Mouse (Mus musculus) G1E (cell line): Measurements from ENCODE around the gene Foxj2. TPM values are rescaled to one million over a fixed set of nuclear protein-coding genes. Genes with fewer than 3 reads are reported as not detected.

Source experiments
- ATAC-seq: 2 replicates; pipeline ENCODE4 v1.8.0; 2016; ENCODE audit warnings: mild to moderate bottlenecking; ENCODE audit not compliant: insufficient number of reproducible peaks, poor library complexity, low FRiP score, severe bottlenecking; ENCODE audit errors: extremely low read depth
- DNase-seq: peaks from one replicate; pipeline ENCODE4 v3.0.0; 2012; ENCODE audit warnings: low spot score
- H3K27me3 ChIP-seq: 2 replicates; pipeline ENCODE4 v1.6.1; 2012; ENCODE audit warnings: mild to moderate bottlenecking, low read length, inconsistent platforms; ENCODE audit not compliant: insufficient read depth
- H3K36me3 ChIP-seq: replicated peaks from 2 replicates; pipeline ENCODE3; 2012; ENCODE audit warnings: mild to moderate bottlenecking, inconsistent platforms
- H3K4me1 ChIP-seq: 2 replicates; pipeline ENCODE4 v1.6.1; 2012; ENCODE audit warnings: low read depth, low read length, inconsistent platforms, mixed read lengths; ENCODE audit not compliant: insufficient read depth
- H3K4me3 ChIP-seq: 2 replicates; pipeline ENCODE4 v1.5.1; 2012; ENCODE audit warnings: low read depth, mild to moderate bottlenecking, inconsistent platforms, low read length, moderate library complexity, mixed read lengths
- H3K9me3 ChIP-seq: replicated peaks from 2 replicates; pipeline ENCODE4 v1.6.1; 2012; ENCODE audit warnings: inconsistent platforms
- CTCF ChIP-seq: IDR thresholded peaks from 2 replicates; pipeline ENCODE4 v1.5.1; 2012; ENCODE audit warnings: low read depth, low read length, inconsistent platforms, mixed read lengths
- GATA1 ChIP-seq: IDR thresholded peaks from 2 replicates; pipeline ENCODE4 v1.6.1; 2012; ENCODE audit warnings: borderline replicate concordance, low read length, inconsistent platforms, mixed read lengths
- GATA2 ChIP-seq: IDR thresholded peaks from 2 replicates; pipeline ENCODE4 v1.6.1; 2012; ENCODE audit warnings: low read depth, low read length, inconsistent platforms, borderline replicate concordance
- POLR2AphosphoS5 ChIP-seq: IDR thresholded peaks from 2 replicates; pipeline ENCODE4 v1.6.1; 2012; ENCODE audit warnings: low read depth, low read length, inconsistent platforms; ENCODE audit not compliant: insufficient replicate concordance
- TAL1 ChIP-seq: conservative IDR thresholded peaks from 2 replicates; pipeline ENCODE4 v1.6.1; 2012; ENCODE audit warnings: low read depth, low read length, inconsistent platforms, mixed read lengths
- polyA plus RNA-seq: library from polyadenylated mRNA; stranded (reverse); fragments of >175 nt; gene quantifications from 2 replicates; pipeline ENCODE4 v1.2.3, GENCODE M21; 2012
- total RNA-seq, 2 experiments: library from RNA; stranded (forward) in 1 of 2; stranded (reverse) in 1 of 2; fragments of 200-1000 nt in 1 of 2; fragments of >200 nt in 1 of 2; fragmentation: Nextera tagmentation in 1 of 2; gene quantifications; 2 replicates each; pipeline ENCODE4 v1.2.3; 2014 to 2017

Foxj2 gene
- total and polyA plus RNA-seq, 3 experiments, result 3.9 to 27.8 (median 18.6) TPM

DNA sequence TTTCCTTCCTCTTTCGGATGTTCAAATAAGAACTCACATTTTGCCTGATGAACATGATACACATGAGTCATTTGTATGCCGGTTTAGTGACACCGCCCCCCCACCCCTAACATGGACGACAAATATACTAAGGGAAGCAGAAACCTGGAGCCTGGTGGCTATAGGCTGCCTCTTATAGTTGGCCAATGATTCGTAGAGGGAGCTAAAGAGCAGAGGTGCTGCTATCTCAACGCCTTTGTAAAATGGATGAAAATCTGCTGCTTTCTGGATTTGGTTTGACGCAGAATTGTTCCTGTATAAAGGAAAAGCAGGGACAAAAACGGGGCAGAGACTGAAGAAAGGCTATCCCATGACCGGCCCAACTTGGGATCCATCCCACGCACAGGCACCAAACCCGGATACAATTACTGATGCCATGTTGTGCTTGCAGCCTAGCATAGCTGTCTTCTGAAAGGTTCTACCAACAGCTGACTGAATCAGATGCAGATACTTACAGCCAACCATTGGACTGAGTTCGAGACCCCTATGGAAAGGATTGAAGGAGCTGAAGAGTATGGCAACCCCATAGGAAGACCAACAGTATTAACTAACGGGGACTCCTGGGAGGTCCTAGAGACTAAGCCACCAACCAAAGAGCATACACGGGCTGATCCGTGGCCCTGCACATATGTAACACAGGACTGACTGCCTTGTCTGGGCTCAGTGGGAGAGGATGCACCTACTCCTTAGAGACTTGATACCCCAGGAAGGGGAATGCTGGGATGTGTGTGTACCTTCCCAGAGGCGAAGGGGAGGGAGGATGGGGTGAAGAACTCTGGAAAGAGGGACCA, 7.7 kb upstream of the Foxj2 start:
- DNase-seq (peak; percentile 62), ATAC-seq (0 out of 2 replicates have a peak, but pooled peaks have one; percentile 10)
- TF ChIP-seq POLR2AphosphoS5 (0 out of 2 replicates have a peak, but pooled peaks have one; percentile 38), GATA1 (no peak)
- no peaks in the 10 kb centered on the region for H3K9me3 ChIP-seq
- no peaks in the 10 kb centered on the region for H3K27me3 ChIP-seq
- H3K4me3 ChIP-seq, result peak overlapping the region; percentile 75; the same call in 1 of the 2 replicates
- H3K4me1 ChIP-seq, result peaks cover 24% of the 10 kb centered on the region
- H3K36me3 ChIP-seq, result no peaks in the 10 kb centered on the region

DNA sequence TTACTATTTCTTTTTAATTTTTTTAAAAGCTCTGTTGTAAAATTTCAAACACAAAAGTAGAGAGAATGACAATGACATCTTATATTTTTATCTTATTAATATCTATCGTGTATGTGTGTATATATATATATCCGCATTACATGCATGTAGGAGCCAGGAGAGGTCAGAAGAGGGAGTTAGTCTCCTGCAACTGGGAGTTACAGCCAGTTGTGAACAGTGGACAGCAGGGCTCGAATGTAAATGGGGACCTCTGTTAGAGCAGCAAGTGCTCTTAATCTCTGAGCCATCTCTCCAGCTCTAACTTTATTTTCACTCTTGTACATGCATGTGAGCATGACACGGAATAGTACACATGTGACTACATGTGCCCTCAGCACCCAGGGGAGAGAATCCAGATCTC, 7.0 kb upstream of the Foxj2 start:
- Histone ChIP-seq H3K9me3 (no peaks in the 10 kb centered on the region), H3K36me3 (peaks cover 3% of the 10 kb centered on the region), H3K27me3 (no peaks in the 10 kb centered on the region), H3K4me1 (peaks cover 24% of the 10 kb centered on the region), H3K4me3 (no peak overlapping the region)
- ATAC-seq, result no peak
- DNase-seq, result no peak
- TF ChIP-seq POLR2AphosphoS5 (no peak), GATA2 (no peak), TAL1 (no peak), CTCF (no peak), GATA1 (no peak)

DNA sequence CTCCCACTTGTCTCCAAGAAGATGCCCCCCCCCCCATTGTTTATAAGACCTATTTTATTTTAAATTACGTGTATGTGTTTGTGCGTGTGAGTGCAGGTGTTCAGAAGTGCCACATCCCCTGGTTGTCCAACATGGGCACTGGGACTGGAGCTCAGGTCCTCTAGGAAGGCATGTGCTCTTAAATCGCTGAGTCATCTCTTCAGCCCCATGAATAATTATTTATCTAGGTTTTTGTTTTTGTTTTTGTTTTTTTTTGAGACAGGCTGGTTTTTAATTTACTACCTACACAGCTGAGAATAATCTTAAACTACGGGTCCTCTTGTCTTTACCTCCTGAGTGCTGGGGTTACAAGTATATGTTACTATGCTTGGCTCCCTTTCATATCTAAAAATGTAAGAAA, 6.1 kb upstream of the Foxj2 start:
- Histone ChIP-seq H3K4me1 (peaks cover 27% of the 10 kb centered on the region), H3K4me3 (no peak overlapping the region), H3K9me3 (no peaks in the 10 kb centered on the region), H3K36me3 (peaks cover 3% of the 10 kb centered on the region), H3K27me3 (no peaks in the 10 kb centered on the region)
- no peak for ATAC-seq
- TF ChIP-seq CTCF, result no peak
- no peak for TF ChIP-seq TAL1
- TF ChIP-seq GATA2, result no peak
- no peak for TF ChIP-seq POLR2AphosphoS5
- TF ChIP-seq GATA1, result no peak
- DNase-seq, result no peak

DNA sequence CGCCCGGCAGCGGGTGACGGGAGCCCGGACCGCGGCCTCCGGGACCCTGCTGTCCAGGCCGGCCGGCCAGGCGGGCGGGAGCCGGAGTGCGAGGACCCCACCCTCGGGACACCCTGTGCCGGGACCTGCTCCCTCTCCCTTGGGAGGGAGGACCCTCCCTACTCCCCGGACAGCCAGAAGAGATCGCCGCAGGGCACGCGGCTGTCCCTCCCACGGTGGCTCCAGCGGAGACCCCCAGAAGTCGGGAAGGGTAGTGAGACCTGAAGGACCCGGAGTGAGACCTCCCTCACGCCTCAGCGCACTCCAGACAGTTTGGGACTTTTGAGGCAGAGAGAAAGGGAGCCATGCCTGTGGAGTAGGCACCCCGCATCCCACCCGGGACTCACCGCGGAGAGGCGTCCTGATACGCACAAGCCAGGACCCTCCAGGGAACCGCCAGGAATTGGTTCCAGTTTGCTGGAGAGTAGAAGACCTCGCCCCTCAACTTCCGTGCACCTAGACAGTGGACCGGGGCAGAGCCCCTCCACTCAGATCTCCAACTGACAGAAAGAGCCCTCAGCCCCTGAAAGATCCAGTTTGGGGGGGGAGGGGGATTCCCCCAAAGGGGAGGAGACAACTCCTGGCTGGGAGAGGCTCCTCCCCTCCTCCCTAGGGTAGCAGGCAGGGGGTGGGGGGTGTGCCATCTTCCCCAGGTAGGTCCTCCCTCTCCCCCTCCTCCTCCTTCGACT, 521 bp downstream of the Foxj2 start:
- Histone ChIP-seq H3K27me3 (no peaks in the 10 kb centered on the region), H3K36me3 (peaks cover 28% of the 10 kb centered on the region), H3K4me1 (peaks cover 53% of the 10 kb centered on the region), H3K4me3 (peak overlapping the region; percentile 86), H3K9me3 (no peaks in the 10 kb centered on the region)
- peak; percentile 52 for DNase-seq
- ATAC-seq, result no peak
- TF ChIP-seq TAL1 (no peak), CTCF (no peak), GATA2 (no peak), POLR2AphosphoS5 (no peak), GATA1 (no peak)

DNA sequence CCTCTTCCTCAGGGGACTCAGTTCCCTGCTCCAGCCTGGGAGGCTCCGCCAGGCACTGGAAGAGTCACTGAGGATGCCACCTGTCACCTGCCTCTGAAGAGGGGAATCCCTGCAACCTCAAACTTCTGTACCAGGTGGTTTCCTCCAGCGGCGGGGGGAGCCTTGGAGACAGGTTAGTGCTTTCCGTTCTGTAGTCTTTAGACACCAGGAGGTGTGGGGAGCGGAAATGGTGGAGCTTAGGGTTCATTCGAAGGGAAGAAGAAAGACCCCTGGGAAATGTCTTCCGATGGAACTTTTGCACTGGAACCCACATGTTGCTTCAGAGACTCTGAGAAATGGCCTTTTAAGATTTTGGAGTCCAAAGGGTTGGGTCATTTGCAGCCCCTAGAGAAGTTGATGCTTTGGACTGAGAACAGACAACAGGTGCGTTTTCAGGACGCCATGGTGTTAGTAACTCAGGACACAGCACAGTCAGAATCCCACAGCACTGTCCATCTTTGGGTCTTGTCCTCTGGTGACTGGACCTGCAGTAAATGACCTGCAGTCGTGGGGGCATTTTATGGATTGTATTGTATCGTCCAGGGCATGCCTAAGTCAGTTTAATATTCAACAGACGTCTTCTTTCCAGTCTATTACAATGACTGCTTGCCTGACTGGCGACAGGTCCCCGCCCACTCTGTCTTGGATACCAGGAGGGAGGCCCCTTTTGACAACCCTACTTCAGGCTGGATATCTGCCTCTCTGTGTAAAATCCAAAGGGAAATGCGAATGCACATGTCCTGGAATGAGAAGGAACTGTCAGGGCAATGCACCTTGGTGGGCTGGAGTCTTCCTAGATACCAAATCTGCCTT, 1.3 kb downstream of the Foxj2 start:
- DNase-seq (no peak), ATAC-seq (no peak)
- Histone ChIP-seq H3K4me1 (peaks cover 61% of the 10 kb centered on the region), H3K36me3 (peaks cover 31% of the 10 kb centered on the region), H3K27me3 (no peaks in the 10 kb centered on the region), H3K9me3 (no peaks in the 10 kb centered on the region), H3K4me3 (peak overlapping the region; percentile 86)
- TF ChIP-seq GATA2 (no peak), GATA1 (no peak), CTCF (no peak), POLR2AphosphoS5 (no peak), TAL1 (no peak)

DNA sequence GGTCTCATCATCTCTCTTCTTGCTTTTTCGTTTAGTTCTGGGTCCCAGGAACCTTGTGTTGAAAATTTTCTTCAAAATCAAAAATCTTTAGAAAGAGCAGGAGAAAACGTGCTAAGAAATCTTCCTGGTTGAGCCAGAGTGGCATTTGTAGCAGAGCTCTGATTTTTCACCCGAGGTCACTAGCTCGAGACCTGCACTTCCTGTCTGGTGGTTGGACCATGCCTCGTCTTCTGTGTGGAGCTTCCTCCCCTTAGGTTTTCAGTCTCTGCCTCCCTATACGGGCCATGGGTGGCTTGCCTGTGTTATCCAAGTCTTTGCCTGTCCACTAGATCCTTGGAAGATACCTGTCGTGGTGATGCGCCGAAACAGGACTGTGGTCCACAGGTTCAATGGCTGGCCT, 2.1 kb downstream of the Foxj2 start:
- no peak for ATAC-seq
- H3K9me3 ChIP-seq, result no peaks in the 10 kb centered on the region
- TF ChIP-seq POLR2AphosphoS5 (no peak), TAL1 (no peak), CTCF (no peak), GATA1 (no peak), GATA2 (no peak)
- DNase-seq, result no peak
- H3K27me3 ChIP-seq, result no peaks in the 10 kb centered on the region
- peaks cover 68% of the 10 kb centered on the region for H3K4me1 ChIP-seq
- H3K36me3 ChIP-seq, result peaks cover 31% of the 10 kb centered on the region
- H3K4me3 ChIP-seq, result no peak overlapping the region
